In the genomic region with DNA sequence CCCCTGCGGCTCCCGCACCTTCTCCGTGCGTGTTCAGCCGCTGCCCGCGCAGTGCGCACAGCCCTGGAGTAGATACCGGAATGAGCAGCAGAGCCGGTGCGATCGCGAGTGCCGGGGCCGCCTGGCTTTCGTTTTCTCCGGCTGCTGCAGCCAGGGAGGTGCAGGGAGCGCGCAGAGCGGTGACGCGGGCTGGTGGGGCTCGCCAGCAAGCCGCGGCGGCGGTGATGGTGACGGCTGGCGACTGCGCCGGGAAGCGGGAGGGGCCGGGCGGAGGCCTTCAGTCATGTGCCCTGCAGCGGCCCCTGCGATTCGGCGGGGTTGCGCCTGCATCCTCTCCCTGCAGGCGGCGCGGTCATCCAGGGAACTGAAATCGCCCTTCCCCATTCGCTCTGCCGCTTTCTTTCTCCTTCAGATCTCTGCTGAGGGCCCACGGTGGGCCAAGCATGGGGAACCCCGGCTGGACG, we compare ENCODE assay signal across 8 mouse cellular contexts. TPM values are rescaled to one million over a fixed set of nuclear protein-coding genes. Genes with fewer than 3 reads are reported as not detected.
DNase-seq lines count a peak whose midpoint lies in the region; ATAC-seq lines count a peak whose summit lies in the region.

No protein-coding gene starts in this region.

- peak overlapping the region; percentile 64 for H3K4me3 ChIP-seq in hindbrain, embryonic 14.5 days (replicated peaks; ENCODE audit: low read length)

- H3K36me3 ChIP-seq in hindbrain, embryonic 14.5 days (replicated peaks; ENCODE audit: control insufficient read depth, insufficient read depth) = no peaks in the 10 kb centered on the region

- DNase-seq in NIH3T3 (ENCODE audit: low read depth) = peak; percentile 97
- peak; percentile 98 for DNase-seq in cerebellum, postnatal 10 days
- DNase-seq in frontal cortex, postnatal 14 days (ENCODE audit: low spot score in 2 of 2) = peak; percentile 92 to 94
- DNase-seq in hindbrain, embryonic 14.5 days (ENCODE audit: low spot score) = peak; percentile 92
- peak; percentile 96 to 97 for DNase-seq in layer of hippocampus, postnatal 36 days
- peak; percentile 98 for DNase-seq in lung, postnatal 36 days
- peak; percentile 96 for DNase-seq in retina, postnatal 1 day
- peak; percentile 86 to 94 for DNase-seq in urinary bladder, adult 18-20 months (ENCODE audit: low spot score in 2 of 2)

- peak overlapping the region; percentile 89 for H3K9ac ChIP-seq in hindbrain, embryonic 14.5 days

- WGBS in hindbrain, embryonic 14.5 days = under 1% methylated on average over 43 of the region's 48 CpGs

- no peaks in the 10 kb centered on the region for H3K9me3 ChIP-seq in hindbrain, embryonic 14.5 days (ENCODE audit: control insufficient read depth, low read length)

- H3K27me3 ChIP-seq in hindbrain, embryonic 14.5 days (ENCODE audit: control insufficient read depth, insufficient read depth, low read length) = no peaks in the 10 kb centered on the region

- H3K4me1 ChIP-seq in hindbrain, embryonic 14.5 days (replicated peaks; ENCODE audit: control insufficient read depth, insufficient read depth, low read length) = peaks cover 21% of the 10 kb centered on the region

- peak; percentile 96 for ATAC-seq in hindbrain, embryonic 14.5 days (ENCODE audit: low FRiP score)

- H3K4me2 ChIP-seq in hindbrain, embryonic 14.5 days (replicated peaks) = peak overlapping the region; percentile 57

- peak overlapping the region; percentile 98 for H3K27ac ChIP-seq in hindbrain, embryonic 14.5 days

RNA-seq across cellular contexts. Expression of a gene that starts 1.2 kb away (rescaled TPM):
- polyA plus RNA-seq in hindbrain, embryonic 14.5 days (2014; fragmentation: Nextera tagmentation; extraction: Ambion mirVana) = 18.9 and 20.2 TPM in 2 replicates
- 10 to 100 TPM; 88.8 to 90.7 TPM for total RNA-seq in layer of hippocampus, postnatal 36 days (2021)

RNA-seq across cellular contexts. Expression of a gene that starts 49.4 kb away (rescaled TPM):
- 1.3 TPM in 2 replicates for polyA plus RNA-seq in hindbrain, embryonic 14.5 days (2014; fragmentation: Nextera tagmentation; extraction: Ambion mirVana)
- under 1 TPM in 1 of 2 experiments, not detected in 1; 0.30 TPM for total RNA-seq in layer of hippocampus, postnatal 36 days (2021)

Comparison
In these comparisons a context has a peak if more than half of its experiments do, and no peak if none do; other contexts are left out.
1. Peak in every context shown above with its lines: DNase-seq, ATAC-seq, H3K4me3 ChIP-seq and H3K27ac ChIP-seq.